Mouse (Mus musculus) midbrain, embryonic 14.5 days (tissue): Measurements from ENCODE around the gene Myh14. TPM values are rescaled to one million over a fixed set of nuclear protein-coding genes. Genes with fewer than 3 reads are reported as not detected.

Experiments
- ATAC-seq: fragments of 200-750 bp; cut with Nextera tagmentation; 2 replicates; pipeline ENCODE4 v1.8.0; 2017; ENCODE audit warnings: moderate number of reproducible peaks, moderate library complexity; ENCODE audit not compliant: low FRiP score, low TSS enrichment
- DNase-seq: peaks from one replicate; pipeline ENCODE4 v3.0.0-alpha.2; 2015
- H3K27ac ChIP-seq: fragments of 300-500 bp; sonication (generic); replicated peaks from 2 replicates; pipeline ENCODE4 v1.5.1; 2014; ENCODE audit warnings: mild to moderate bottlenecking, low read depth, low read length, moderate library complexity
- H3K27me3 ChIP-seq: fragments of 300-500 bp; sonication (generic); 2 replicates; pipeline ENCODE4 v1.6.1; 2014; ENCODE audit warnings: low read length, control low read depth, mixed read lengths; ENCODE audit not compliant: control insufficient read depth, insufficient read depth
- H3K36me3 ChIP-seq: fragments of 300-500 bp; sonication (generic); 2 replicates; pipeline ENCODE4 v1.6.1; 2014; ENCODE audit warnings: low read length, control low read depth; ENCODE audit not compliant: control insufficient read depth, insufficient read depth
- H3K4me1 ChIP-seq: fragments of 300-500 bp; sonication (generic); 2 replicates; pipeline ENCODE4 v1.6.1; 2014; ENCODE audit warnings: mild to moderate bottlenecking, antibody characterized with exemption, low read length, control low read depth; ENCODE audit not compliant: control insufficient read depth, insufficient read depth
- H3K4me2 ChIP-seq: fragments of 300-500 bp; sonication (generic); 2 replicates; pipeline ENCODE4 v1.6.1; 2014; ENCODE audit warnings: mild to moderate bottlenecking, low read length, moderate library complexity
- H3K4me3 ChIP-seq: fragments of 300-500 bp; sonication (generic); replicated peaks from 2 replicates; pipeline ENCODE4 v1.5.1; 2014; ENCODE audit warnings: low read depth, low read length
- H3K9ac ChIP-seq: fragments of 300-500 bp; sonication (generic); replicated peaks from 2 replicates; pipeline ENCODE4 v1.6.1; 2014; ENCODE audit warnings: mild to moderate bottlenecking, low read length, moderate library complexity
- H3K9me3 ChIP-seq: fragments of 300-500 bp; sonication (generic); 2 replicates; pipeline ENCODE4 v1.6.1; 2016; ENCODE audit warnings: low read length, control low read depth, mixed read lengths; ENCODE audit not compliant: control insufficient read depth
- WGBS: fragments of 180-500 bp; shearing (Covaris S2); extraction: QIAGEN DNeasy Blood & Tissue Kit; methylation state at CpG from one replicate; pipeline ENCODE4 v1.1.7; 2014; 5-methylcytosine and 5-hydroxymethylcytosine counted together
- polyA plus RNA-seq: library from polyadenylated mRNA; unstranded; fragments of >200 nt; fragmentation: Nextera tagmentation; extraction: Ambion mirVana; gene quantifications from 2 replicates; pipeline ENCODE4 v1.2.1, GENCODE M21; 2014

Myh14 gene
- polyA plus RNA-seq, 1 experiment from 2014 or later: 2.7 TPM

DNA sequence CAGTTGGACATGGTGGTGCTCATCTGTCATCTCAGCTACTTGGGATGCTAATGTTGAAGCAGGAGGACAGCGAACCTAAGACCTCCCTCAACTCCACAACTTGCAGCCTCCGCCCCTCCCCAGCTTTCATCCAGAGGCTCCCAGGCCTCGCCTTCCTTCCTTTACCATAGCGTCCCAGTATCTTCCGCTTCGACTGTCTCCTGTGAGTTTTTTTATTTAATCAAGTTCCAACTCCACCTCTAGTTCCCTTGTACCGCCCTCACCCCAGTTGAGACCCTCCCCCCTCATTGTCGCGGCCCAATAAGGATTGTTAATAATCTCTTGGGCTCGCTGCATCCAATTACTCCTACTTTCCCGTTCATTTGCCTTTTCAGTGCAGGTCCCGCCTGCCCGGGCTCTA lies 80.7 kb downstream of the Myh14 start:
- Histone ChIP-seq H3K4me1 (peaks cover 50% of the 10 kb centered on the region), H3K36me3 (no peaks in the 10 kb centered on the region), H3K4me3 (peak overlapping the region; percentile 66), H3K9ac (no peak overlapping the region; the same call in 1 of the 2 replicates), H3K27ac (no peak overlapping the region), H3K27me3 (peaks cover 21% of the 10 kb centered on the region), H3K4me2 (peak overlapping the region; percentile 96), H3K9me3 (no peaks in the 10 kb centered on the region)
- ATAC-seq: no peak
- DNase-seq: peak; percentile 45
- WGBS: 3% methylated on average over 13 of the region's 13 CpGs

DNA sequence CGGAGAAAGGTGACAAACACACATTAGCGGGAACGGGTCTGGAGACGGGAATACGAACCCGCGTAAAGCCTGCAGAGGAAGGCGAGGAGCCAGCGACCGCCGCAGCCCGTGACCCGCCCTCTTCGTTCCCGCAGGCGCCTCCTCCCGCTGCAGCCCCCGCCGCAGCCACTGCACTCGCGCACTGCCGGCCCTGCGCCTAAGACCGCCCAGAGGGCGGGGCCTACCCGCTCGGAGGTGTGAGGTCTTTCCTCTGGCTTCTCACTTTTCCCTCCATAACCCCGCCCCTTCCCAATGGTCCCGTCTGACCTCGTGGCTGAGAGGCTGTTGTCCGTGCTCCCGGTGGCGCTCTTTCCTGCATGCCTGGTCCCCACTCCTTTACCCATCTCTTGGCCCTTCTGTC lies 81.5 kb downstream of the Myh14 start:
- ATAC-seq (no peak), DNase-seq (peak; percentile 90)
- WGBS: under 1% methylated on average over 33 of the region's 33 CpGs
- H3K4me2 ChIP-seq: peak overlapping the region; percentile 96
- H3K9me3 ChIP-seq: no peaks in the 10 kb centered on the region
- H3K27ac ChIP-seq: peak overlapping the region; percentile 41; the same call in 1 of the 2 replicates
- no peaks in the 10 kb centered on the region for H3K36me3 ChIP-seq
- H3K4me1 ChIP-seq: peaks cover 50% of the 10 kb centered on the region
- peak overlapping the region; percentile 66 for H3K4me3 ChIP-seq
- H3K9ac ChIP-seq: peak overlapping the region; percentile 57
- peaks cover 21% of the 10 kb centered on the region for H3K27me3 ChIP-seq

DNA sequence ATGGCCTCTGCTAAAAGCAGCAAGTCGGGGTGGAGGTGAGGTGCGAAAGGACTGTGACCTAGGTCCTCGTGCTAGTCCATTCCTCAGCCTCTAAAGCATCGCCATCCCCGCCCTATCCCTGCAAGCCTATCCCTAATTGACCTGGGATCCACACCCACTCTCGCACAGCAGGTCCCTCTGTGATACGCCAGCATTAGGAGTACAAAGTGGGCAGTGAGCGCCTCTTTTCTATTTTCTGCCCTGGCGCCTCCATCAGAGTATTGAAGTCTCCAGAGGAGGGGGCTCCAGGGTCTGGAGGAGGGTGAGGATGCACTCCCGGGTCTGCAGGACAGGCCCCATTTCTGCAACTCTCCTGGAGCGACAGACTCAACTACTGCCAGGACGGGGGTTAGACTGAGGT lies 82.3 kb downstream of the Myh14 start:
- Histone ChIP-seq H3K9me3 (no peaks in the 10 kb centered on the region), H3K27ac (peak overlapping the region; percentile 41; the same call in 1 of the 2 replicates), H3K27me3 (peaks cover 20% of the 10 kb centered on the region), H3K4me2 (peak overlapping the region; percentile 96), H3K4me1 (peaks cover 46% of the 10 kb centered on the region), H3K4me3 (peak overlapping the region; percentile 66), H3K9ac (peak overlapping the region; percentile 57), H3K36me3 (no peaks in the 10 kb centered on the region)
- WGBS: 10% methylated on average over 12 of the region's 12 CpGs
- no peak for ATAC-seq
- DNase-seq: peak; percentile 13

DNA sequence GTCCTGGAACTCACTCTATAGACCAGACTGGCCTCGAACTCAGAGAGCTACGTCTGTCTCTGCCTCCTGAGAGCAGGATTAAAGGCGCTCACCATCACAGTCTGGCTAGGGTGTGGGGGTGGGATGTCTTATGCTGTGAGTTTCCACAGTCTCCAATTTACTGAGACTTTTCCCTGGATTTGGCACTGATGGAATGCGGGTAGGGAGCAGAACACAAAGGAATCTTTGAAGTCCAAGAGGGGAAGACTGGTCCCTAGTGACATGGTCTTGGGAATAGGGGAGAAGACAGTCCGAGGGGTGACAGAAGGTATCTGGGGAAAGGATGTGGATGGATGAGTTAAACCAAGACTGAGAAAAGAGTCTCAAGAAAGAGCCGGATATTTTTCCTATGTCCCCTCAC lies 83.0 kb downstream of the Myh14 start:
- Histone ChIP-seq H3K36me3 (no peaks in the 10 kb centered on the region), H3K4me1 (peaks cover 39% of the 10 kb centered on the region), H3K9ac (no peak overlapping the region; the same call in 1 of the 2 replicates), H3K27ac (no peak overlapping the region), H3K27me3 (peaks cover 14% of the 10 kb centered on the region), H3K4me3 (peak overlapping the region; percentile 42), H3K4me2 (peak overlapping the region; percentile 96), H3K9me3 (no peaks in the 10 kb centered on the region)
- 36% methylated on average over 6 of the region's 6 CpGs for WGBS
- DNase-seq: no peak
- ATAC-seq: no peak

DNA sequence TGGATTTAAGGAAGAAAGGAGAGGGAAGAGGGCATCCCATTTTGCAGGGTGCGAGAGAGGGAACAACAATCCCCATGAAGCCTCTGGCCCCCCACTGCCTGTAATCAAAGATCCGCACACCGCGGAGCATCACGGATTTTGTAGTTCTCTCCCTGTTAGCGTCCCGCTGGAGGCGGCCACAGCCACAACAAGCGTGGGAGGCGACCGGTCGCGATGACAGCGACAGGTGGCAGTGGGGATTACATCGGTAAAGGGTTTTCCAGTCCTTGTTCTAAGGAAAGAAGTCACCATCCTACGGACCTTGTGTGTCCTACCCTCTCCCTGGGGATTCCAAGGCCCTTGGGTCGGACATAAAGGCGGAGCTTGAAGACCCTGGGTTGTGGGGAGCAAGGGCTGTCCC lies 83.7 kb downstream of the Myh14 start:
- Histone ChIP-seq H3K27me3 (peaks cover 7% of the 10 kb centered on the region; the same call in 1 of the 2 replicates), H3K9me3 (no peaks in the 10 kb centered on the region), H3K4me1 (peaks cover 32% of the 10 kb centered on the region), H3K9ac (peak overlapping the region; percentile 57), H3K4me2 (peak overlapping the region; percentile 96), H3K4me3 (peak overlapping the region; percentile 42), H3K36me3 (no peaks in the 10 kb centered on the region), H3K27ac (no peak overlapping the region)
- ATAC-seq (peak; percentile 35; the same call in 1 of the 2 replicates), DNase-seq (peak; percentile 93)
- WGBS: under 1% methylated on average over 18 of the region's 18 CpGs

DNA sequence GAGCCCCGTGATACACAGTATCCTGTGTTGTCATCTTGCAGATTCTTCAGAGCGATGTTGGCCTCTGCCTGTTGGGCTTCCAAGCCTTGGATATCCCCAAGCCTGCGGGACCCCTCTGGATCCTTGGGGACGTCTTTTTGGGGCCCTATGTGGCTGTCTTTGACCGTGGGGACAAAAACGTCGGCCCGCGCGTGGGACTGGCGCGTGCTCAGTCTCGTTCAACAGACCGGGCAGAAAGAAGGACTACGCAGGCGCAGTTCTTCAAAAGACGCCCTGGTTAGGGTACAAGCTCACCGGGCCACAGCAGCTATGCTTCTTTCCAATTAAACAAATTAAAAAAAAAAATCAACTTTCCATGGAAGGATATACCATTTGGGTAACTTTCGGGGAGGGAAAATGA lies 84.1 kb downstream of the Myh14 start:
- no peaks in the 10 kb centered on the region for H3K9me3 ChIP-seq
- ATAC-seq (no peak), DNase-seq (peak; percentile 88)
- H3K36me3 ChIP-seq: no peaks in the 10 kb centered on the region
- H3K4me1 ChIP-seq: peaks cover 28% of the 10 kb centered on the region
- peaks cover 3% of the 10 kb centered on the region; the same call in 1 of the 2 replicates for H3K27me3 ChIP-seq
- H3K9ac ChIP-seq: peak overlapping the region; percentile 57
- H3K4me2 ChIP-seq: peak overlapping the region; percentile 96
- WGBS: 6% methylated on average over 19 of the region's 19 CpGs
- H3K27ac ChIP-seq: peak overlapping the region; percentile 65
- peak overlapping the region; percentile 42 for H3K4me3 ChIP-seq

DNA sequence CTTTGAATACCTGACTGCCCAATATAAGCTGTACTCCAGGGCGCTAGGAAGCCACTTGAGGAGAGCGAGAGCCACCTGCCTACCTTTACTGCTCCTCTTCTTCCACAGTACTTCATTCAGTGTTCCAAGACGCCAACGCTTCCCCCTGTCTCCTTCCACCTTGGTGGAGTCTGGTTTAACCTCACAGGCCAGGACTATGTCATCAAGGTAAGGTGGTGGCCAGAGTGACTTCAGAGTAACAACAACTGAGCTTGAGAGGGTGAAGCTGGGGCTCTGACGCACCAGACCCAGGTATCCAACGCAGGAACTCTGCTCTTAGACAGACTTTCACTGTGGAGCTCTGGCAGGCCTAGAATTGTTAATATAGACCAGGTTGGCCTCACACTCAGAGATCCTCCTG lies 85.0 kb downstream of the Myh14 start:
- Histone ChIP-seq H3K9ac (no peak overlapping the region), H3K27ac (no peak overlapping the region), H3K4me2 (no peak overlapping the region), H3K27me3 (peaks cover 2% of the 10 kb centered on the region; the same call in 1 of the 2 replicates), H3K9me3 (no peaks in the 10 kb centered on the region), H3K4me1 (peaks cover 25% of the 10 kb centered on the region), H3K36me3 (no peaks in the 10 kb centered on the region), H3K4me3 (no peak overlapping the region)
- ATAC-seq: no peak
- no peak for DNase-seq
- WGBS: 96% methylated on average over 6 of the region's 6 CpGs

DNA sequence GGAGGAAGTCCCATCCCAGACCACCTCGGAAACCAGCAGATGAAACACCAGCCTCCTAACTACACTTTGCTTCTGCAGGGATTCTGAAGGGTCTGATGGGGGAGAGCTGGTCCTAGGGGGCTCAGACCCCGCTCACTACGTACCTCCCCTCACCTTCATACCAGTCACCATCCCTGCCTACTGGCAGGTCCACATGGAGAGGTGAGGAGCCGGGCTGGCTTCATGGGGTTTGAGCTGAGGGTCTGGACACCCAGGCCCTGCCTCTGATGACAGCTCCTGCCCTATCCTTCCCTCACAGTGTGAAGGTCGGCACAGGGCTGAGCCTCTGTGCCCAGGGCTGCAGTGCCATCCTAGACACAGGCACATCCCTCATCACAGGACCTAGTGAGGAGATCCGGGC lies 85.7 kb downstream of the Myh14 start:
- H3K27me3 ChIP-seq: peaks cover 2% of the 10 kb centered on the region; the same call in 1 of the 2 replicates
- H3K36me3 ChIP-seq: no peaks in the 10 kb centered on the region
- H3K9me3 ChIP-seq: no peaks in the 10 kb centered on the region
- peaks cover 24% of the 10 kb centered on the region for H3K4me1 ChIP-seq
- no peak overlapping the region for H3K9ac ChIP-seq
- no peak for DNase-seq
- no peak overlapping the region for H3K4me2 ChIP-seq
- WGBS: 92% methylated on average over 6 of the region's 6 CpGs
- no peak overlapping the region for H3K4me3 ChIP-seq
- H3K27ac ChIP-seq: no peak overlapping the region
- no peak for ATAC-seq

DNA sequence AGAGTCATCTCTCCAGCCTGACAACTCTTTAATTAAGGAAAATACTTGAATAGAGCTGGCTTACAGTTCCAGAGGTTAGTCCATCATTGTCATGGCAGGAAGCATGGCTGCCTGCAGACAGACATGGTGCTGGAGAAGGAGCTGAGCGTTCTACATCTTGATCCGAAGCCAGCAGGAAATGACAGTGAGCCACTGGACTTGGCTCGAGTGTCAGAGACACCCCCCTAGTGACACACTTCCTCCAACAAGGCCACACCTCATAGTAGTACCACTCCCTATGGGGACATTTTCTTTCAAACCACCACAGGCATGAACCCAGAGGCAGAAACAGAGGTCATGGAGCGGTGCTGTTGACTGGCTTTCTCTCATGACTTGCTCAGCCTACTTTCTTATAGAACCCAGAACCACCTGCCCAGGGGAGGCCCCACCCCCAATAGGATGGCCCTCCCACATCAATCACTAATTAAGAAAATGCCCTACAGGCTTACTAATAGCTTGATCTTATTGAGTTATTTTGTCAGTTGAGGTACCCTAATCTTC lies 86.3 kb downstream of the Myh14 start:
- H3K4me1 ChIP-seq: peaks cover 18% of the 10 kb centered on the region; the same call in 1 of the 2 replicates
- WGBS: 83% methylated on average over 4 of the region's 4 CpGs
- peaks cover 2% of the 10 kb centered on the region; the same call in 1 of the 2 replicates for H3K27me3 ChIP-seq
- no peak for ATAC-seq
- H3K27ac ChIP-seq: no peak overlapping the region
- DNase-seq: no peak
- no peaks in the 10 kb centered on the region for H3K9me3 ChIP-seq
- no peak overlapping the region for H3K4me2 ChIP-seq
- no peak overlapping the region for H3K4me3 ChIP-seq
- no peaks in the 10 kb centered on the region for H3K36me3 ChIP-seq
- H3K9ac ChIP-seq: no peak overlapping the region
